Mouse (Mus musculus) ovary, postnatal 36 days (tissue): ENCODE data around the gene Fndc10.
"Not testable (repeated sequence)": the region's sequence is repeated elsewhere in the genome, so short reads cannot be mapped to it uniquely, and the experiment has no call there.

Experiments used
- DNase-seq: peaks from one replicate; pipeline ENCODE4 v3.0.0; 2022; ENCODE audit warnings: low spot score, mixed read lengths

The Fndc10 gene

DNA sequence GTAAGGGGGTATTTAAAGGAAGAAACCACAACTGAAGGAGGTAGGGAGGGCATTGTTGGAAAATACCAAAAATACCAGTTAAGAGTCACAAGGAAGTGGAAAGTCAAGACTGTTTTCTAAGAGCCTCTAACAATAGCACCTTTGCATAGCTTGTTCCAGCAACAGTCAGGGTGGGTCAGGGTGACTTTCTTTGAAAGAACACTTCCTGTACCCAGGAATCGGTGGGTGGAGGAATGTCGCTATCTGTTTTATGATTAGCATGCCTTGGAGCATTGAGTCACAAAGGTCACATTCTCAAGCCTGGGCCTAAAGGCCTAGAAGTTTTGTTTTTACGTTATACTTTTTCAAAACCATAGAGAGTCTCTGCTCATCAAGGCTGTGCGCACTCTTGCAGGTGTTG lies 6.4 kb upstream of the Fndc10 start:
- not testable (repeated sequence) for DNase-seq

DNA sequence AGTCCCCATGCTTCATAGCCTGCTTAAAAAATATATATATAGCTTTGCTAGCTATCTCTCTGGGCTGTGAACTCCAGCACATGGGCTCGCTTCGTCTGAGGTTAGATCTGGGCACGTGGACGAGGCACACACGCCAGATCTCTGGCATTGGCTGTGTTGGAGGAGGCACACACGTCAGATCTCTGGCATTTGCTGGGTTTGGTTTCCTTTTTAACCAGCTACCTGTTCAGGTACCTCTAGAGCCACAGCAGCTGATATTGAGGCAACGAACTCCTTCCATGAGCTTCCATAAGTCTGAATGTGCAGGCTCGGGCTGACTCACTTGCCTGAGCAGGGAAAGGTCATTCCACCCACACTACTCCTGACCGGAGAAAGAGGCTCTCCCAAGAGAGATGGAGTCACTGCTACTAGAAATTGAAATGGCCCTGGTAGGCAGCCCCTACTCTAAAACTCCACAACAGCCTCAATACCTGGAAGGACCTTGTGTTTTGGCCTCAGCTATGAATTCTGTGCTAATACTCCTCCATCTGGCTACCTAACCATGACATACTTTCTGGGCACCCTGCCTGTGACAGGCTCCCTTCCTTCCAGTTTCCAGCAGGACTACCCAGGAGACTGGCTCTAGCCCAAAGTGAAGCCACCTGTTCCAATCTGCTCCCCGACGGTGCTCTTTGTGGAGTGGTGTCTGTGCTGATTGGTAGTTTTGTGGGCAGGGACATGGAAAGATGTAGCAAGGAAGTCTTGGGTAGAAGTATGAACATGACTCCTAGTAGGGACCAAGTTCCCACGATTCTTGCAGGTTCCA lies 3.4 kb upstream of the Fndc10 start:
- DNase-seq, result no peak

DNA sequence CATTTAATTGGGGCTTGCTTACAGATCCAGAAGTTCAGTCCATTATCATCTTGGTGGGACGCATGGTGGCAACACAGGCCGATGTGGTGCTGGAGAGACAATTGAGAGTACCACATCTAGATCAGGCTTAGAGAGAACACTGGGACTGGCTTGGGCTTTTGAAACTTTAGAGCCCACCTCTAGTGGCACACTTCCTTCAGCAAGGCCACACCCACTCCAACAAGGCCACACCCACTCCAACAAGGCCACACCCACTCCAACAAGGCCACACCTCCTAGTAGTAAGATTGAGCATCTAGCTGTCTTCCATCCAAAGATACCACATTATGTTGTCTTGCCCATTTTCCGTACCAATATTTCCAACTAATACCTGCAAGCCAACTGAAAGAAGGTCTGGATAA lies 1.7 kb upstream of the Fndc10 start:
- DNase-seq, result no peak

DNA sequence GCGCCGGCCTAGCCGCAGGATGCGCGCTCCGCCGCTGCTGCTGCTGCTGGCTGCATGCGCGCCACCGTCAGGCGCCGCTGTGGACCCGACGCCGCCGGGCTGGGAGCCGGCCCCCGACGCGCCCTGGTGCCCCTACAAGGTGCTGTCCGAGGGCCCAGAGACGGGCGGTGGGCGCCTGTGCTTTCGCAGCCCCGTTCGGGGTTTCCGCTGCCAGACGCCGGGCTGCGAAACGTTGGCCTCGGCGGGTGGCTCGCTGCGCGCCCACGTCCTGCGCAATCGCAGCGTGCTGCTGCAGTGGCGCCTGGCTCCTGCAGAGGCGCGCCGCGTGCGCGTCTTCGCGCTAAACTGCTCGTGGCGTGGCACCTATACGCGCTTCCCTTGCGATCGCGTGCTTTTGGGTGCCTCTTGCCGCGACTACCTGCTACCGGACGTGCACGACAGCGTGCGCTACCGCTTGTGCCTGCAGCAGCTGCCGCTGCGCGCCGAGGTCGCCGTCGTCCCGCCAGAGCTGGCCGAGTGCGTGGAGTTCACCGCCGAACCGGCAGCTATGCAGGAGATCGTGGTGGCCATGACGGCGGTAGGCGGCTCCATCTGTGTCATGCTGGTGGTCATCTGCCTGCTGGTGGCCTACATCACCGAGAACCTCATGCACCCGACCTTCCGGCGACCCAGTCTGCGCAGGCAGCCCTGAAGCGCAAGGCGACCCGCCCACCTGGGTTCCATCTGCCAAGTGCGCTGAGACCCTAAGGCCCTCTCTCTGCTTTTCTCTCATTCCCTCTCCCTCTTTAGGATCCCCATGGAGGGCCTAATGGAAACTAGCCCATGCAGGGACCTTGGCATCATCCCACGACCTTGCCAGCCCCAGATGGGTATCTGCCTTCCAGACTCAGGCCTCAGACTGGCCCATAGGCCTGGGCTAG lies 600 bp downstream of the Fndc10 start:
- peak; percentile 61 for DNase-seq

DNA sequence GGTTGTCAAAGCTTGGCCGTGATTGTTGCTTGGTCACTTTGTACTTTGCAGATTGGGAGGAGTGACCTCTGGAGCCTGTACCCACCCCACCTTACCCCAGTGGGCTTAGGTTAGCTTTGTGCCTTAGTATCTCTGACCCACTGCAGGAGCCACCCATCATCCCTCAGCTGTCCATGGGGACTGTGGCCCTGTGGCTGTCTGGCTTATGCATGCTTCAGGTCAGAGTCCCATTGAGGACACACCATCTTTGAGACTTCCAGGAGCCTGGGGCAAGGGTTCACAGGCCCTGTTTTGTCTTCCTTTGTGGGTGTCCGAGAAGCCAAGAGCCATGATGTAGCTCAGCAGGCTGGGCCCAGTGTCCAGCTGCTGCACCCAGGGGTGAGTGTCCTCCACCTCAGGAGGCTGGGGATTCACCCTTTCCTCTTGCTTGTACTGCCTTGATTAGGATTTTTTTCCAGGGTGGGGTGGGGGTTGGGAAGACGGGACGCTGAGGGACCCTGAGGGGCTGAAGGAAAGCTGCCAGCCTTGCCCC lies 1.5 kb downstream of the Fndc10 start:
- no peak for DNase-seq

DNA sequence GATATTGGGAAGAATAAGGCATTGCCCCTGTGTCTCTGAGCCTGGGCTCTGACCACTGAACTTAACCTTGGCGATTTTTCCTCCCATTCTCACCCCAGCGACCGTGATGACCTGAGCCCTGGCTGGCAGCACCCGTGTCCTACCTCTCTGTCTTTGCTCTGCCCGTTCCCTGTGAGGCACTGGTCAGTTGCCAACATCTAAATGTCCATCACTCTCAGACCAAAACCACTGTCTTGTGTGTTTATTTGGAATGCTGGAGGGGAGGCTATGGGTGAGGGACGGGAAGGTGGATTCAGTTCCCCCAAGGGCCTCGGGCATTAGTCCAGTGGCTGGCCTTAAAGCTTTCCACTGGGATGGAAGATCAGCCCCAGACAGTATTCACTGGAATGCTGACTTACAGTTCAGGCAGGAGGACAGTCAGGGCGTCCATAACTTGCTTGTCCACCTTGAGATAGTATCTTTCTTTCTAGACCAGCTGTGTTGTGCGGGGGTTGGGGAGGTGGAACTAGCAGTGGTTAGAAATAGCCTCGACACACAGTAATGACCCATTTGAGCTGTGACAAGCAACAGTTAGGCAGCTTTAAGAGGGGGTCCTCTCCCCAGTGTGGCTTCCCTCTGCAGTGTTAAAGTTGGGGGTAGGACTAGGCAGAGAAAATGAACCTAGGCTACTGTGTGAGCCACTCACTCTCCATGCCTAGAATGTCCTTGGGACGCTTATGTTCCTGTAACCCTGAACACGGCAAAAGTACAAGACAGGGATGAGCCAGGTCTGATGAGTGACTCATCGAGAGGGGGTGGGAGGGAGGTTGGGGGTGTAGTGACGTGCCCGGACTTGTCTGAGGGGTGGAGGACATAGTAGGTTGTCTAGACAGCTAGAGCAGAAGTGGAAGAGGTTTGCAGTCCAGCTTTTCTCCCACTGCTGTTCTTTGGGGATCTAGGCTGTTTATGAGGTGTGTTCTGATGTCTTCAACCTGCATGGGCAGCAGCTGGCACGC lies 2.4 kb downstream of the Fndc10 start:
- peak; percentile 8 for DNase-seq

DNA sequence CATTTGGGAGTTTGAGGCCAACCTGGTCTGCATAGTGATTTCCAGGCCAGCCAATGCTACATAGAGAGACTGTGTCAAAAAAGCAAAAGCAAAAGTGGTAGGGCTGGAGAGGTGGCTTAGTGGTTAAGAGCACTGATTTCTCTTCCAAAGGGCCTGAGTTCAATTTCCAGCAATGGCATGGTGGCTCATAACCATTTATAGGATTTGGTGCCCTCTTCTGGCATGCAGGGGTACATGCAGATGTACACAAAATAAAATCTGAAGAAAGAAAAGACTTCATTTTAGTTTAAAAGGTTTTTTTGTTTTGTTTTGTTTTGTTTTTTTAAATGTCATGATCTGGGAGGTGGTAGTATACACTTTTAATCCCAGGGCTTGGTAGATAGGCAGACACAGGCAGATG lies 6.3 kb downstream of the Fndc10 start:
- DNase-seq, result no peak

DNA sequence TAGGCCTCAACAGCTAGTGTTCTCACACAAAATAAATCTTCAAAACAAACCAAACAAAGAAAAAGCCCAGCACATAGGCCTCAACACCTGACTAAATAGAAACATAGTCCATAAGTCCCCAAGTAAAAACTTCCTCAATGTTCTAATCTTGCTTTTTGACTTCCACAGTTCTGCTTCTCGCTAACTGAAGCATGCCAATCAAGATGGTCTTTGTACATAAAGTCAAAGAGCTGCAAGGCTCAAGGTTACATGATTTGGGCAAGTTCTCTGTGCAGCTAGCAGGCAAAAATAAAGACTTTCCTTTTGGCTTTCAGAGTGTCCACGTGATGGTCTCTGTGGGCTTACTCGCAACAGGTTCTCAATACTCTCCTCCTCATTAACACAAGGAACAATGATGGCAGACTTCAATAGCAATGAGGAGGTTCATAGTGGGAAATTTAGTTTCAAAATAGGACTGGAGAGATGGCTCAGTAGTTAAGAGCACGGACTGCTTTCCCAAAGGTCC lies 9.3 kb downstream of the Fndc10 start:
- DNase-seq, result no peak

DNA sequence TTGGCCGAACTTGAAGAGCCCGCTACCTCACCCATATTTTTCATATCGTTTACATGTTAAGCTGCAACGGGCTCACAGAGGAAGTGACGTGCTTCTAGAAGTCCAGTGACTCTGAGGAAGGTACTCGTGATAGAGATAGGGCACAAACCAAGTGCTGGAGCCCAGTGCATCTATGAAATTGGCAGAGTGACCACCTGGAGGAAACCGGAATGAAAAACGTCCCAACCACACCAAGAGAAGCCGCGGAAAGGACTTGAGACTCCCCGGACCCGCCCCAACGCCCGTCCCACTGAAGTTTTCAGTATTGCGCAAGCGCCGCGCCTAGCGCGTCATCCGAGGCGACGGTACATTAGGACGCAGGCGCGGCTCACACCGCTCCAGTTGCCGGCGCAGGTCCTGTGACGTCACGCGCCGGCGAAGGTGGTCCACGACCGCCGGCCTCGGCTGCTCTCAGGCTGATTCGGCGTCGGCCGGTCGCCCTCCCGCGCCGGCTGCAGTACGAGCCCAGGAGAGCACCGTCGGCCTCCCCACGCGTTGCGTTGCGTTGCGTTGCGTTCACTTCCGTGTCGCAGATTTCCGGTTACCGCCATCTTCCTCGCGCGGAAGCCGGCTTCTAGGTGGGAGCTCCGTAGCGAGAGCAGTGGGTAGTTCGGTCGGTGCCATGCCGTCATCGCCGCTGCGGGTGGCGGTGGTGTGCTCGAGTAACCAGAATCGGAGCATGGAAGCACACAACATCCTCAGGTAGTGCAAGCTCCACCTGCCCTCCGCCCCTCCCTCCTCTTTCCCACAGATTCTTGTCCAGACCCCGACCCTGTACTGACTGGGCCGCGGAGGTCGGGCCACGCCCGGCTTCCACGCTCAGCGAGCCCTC lies 10.8 kb downstream of the Fndc10 start, which contains the start of gene Ssu72:
Gene Ssu72, plus strand, starts transcription at position 80 of the 871 bp plus-strand sequence.
- DNase-seq, result peak; percentile 93

DNA sequence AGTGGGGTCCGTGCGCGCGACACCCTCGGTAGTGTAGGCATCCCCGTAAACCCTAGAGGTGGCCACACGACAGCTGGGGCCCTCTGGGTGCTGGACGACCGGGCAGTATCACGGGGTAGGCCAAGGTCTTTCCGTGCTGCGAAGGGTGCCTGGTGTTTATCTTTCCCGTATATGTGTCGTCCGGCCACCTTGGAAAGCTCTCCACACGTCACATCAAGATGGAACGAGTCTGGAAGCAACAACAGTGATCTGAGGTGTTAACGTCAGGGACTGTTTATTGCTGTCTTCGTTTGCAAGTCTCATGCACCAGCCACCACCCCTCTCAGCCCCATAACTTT lies 11.4 kb downstream of the Fndc10 start:
- DNase-seq, result no peak

DNA sequence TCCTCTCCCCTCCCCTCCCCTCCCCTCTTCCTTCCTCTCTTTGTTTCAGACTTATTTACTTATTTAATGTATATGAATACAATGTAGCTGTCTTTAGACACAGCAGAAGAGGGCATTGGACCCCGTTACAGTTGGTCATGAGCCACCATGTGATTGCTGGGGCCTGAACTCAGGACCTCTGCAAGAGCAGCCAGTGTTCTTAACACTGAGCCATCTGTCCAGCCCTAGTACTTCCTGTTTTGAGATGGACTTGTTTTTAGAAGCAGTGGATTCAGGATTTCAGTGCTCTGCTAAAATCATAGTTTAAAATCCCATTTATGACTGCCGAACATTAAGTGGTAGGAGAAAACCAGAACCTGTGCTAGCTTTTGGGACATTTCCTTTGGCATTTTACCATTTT lies 14.4 kb downstream of the Fndc10 start:
- DNase-seq, result no peak

DNA sequence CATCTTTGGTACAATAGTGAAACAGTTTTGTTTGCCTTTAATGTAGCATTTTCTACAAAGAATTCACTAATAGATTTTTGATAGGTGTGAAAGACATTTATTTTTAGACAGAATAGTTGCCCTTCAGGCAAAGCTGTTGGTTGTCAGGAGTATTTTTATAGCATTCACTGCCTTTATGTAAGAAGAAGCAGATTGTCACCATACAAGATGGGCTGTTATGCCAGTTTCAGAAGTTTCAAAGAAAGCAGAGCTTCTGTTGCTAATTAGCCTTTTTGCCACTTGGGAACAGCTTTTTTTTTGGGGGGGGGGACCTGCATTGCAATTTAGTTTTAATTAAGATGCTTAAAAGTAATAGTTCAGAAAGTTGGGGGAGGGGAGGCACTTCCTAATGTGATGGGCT lies 14.8 kb downstream of the Fndc10 start:
- DNase-seq, result no peak

DNA sequence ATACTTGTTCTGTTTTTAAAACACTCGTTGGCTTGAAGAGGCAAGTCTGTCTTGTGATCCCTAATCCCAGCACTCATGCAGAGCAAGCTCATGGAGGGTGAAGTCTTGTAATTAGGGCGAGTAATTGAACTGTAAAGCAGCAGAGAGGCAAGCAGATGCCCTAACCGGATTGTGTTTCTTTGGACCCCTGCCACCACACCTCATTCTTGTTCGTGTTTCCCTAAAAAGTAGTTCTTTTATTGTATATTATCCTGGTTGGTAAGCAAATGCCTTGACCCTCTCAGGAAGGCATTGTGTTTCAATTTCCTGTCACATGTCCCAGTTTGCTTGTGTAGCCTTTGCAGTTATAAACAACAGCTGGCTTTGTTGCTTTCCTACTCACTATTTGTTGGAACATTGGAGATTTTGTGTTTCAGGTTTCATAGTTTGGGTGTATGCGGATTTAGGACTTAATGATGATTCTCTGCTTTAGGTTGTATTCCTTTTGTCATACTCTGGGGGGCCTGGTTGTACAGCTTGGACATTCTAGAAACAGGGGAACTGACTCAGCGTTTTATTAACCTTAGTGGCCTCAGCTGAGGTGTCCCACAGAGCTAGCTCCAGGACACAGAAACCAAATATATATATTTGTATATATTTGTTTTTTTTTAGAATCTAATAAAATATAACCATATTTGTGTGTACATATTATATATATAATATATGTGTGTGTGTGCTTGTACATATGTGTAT lies 16.5 kb downstream of the Fndc10 start:
- DNase-seq, result no peak

DNA sequence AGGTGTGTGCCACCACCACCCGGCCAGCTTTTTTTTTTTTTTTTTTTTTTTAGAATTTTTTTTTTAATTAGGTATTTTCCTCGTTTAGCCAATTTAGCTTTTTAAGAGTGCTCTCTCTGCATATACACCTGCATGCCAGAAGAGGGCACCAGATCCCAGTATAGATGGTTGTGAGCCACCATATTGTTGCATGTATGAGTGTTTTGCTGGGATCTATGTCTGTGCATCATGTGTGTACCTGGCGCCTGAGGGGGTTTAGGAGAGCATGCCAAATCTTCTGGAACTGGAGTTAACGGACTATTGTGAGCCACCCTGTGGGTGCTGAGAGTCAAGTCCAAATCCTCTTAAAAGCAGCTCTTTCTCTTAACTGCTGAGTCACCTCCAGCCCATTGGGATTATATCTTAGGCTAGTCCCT lies 27.5 kb downstream of the Fndc10 start:
- no peak for DNase-seq

DNA sequence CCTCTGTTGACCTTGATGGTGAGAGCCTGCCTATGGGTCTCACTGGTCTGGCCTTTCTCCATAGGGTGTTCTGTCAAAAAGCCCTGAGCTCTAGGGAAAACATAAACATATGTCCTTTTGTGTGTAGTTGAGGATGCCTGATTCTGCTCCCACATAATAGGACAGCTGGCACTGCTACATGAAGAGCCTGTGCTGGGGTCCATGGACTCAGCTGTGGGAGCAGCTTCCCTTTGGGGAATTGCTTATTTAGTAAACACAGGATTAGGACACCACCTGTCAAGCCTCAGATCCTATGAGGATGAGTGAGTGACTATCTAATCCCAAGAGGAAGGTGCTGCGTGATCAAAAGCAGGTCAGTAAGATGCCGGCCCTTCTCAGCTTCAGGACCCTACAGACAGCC lies 33.9 kb downstream of the Fndc10 start:
- no peak for DNase-seq

DNA sequence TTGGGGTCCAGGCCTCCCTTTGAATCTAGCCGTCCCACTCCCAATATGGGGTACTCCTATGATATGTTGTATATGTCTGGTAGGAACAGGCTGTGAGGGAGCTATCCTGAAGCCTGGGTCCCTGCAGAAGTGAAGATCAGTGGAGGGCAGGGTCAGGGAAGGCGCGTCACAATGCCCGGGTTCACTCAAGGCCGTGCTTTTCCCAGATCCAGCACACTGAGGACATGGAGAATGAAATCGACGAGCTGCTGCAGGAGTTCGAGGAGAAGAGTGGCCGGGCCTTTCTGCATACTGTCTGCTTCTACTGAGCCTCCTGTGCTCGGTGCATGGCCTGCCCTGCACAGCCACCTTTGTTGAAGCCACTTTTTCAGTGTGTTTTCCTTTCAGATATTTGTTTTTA lies 39.1 kb downstream of the Fndc10 start:
- no peak for DNase-seq

DNA sequence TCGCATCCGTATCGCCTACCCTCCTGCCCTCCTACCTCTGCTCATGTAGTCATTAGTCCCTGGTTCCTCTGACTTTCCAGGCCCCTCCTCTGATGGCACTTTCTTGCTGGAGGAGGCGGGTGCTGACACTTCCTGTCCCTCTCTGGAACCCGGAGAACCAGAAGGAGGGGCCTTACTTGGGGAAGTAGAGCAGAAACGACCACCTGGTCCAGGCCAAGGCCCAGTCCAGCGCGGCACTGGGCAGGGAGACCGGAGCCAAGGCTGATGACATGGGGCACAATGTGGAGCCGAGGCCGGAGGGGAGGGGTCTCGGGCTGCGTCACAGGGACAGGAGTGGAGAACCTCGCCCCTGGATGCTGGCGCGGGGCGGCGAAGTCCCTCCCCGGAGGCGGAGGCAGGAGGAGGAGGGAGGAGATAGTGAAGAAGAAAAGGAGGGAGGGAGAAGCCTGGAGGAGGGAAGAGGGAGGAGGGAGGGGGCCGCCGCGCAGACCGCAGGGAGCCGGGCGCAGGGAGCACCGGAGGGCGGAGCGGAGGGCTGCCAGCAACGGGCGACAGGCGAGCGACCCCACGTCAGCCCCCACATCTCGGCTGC lies 40.3 kb downstream of the Fndc10 start, which contains the start of gene Tmem240:
Gene Tmem240, plus strand, starts transcription at position 451 of the 592 bp plus-strand sequence.
- peak; percentile 90 for DNase-seq

DNA sequence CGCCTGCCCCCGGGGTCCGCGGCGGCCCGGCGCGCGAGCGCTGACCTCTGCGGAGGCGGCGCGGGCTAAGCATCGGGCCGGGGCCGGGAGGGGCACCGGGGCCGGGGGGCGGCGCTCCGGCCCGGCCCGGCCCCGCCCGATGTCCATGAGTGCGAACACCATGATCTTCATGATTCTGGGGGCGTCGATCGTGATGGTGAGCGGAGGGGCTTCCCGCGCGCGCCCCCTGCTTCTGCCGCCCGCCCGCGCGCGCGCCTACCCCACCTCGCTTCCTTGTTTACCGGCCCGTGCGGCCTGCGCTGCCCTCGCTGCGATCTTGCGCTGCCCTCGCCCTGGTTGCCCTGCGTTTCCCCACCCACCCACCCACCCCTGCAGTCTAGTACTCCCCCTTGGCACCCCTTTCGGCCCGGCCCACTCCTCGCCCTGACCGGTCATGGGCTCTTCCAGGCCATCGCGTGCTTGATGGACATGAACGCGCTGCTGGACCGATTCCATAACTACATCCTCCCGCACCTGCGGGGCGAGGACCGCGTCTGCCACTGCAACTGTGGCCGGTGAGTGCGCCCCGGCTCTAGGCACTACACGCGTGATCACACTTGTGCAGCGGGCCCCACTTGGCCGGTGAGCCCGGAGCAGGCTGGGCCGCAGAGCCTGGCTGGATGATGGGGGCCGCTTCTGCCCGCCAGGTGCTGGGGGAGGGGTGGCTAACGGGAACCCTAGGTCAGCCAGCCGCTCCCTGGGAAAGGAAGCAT lies 41.0 kb downstream of the Fndc10 start:
- peak; percentile 44 for DNase-seq

DNA sequence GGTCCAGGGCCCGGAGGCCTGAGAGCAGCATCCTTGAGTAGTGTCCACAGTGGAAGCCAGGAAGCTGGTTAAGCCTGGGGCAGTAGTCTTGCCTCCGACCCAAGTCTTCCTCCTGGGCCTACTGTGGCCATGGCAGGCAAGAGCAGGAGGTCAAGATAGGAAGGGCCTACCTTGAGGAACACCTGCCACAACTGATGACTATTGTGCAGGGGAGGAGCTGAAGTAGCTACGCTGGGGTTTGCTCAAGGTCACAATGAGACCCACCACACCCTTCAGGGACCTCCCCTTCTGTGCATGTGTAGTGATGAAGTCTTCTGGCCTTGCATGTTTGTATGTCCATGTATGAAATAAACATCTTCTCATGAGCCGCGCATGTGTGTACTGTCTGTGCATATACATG lies 41.6 kb downstream of the Fndc10 start:
- no peak for DNase-seq
